Mouse (Mus musculus) C2C12 (cell line): Measurements from ENCODE around the gene Atp5g2. TPM values are rescaled to one million over a fixed set of nuclear protein-coding genes. Genes with fewer than 3 reads are reported as not detected.
A peak's percentile ranks its signal among the peaks of the same experiment; 100 is the strongest.

ENCODE experiments used
- H3K27me3 ChIP-seq: one replicate; pipeline ENCODE4 v1.6.1; 2011; ENCODE audit not compliant: control insufficient read depth, insufficient read depth, insufficient read length
- H3K36me3 ChIP-seq: one replicate; pipeline ENCODE4 v1.6.1; 2011; ENCODE audit not compliant: control insufficient read depth, insufficient read depth
- H3K4me3 ChIP-seq: one replicate; pipeline ENCODE4 v1.5.1; 2011; ENCODE audit warnings: mild to moderate bottlenecking, control low read depth; ENCODE audit not compliant: poor library complexity, insufficient read depth, severe bottlenecking
- H3K79me2 ChIP-seq: one replicate; pipeline ENCODE4 v1.6.1; 2011; ENCODE audit not compliant: control insufficient read depth, insufficient read depth
- H3K79me3 ChIP-seq: one replicate; pipeline ENCODE4 v1.6.1; 2011; ENCODE audit warnings: low read depth, control low read depth
- H3ac ChIP-seq: one replicate; pipeline ENCODE3; 2011; ENCODE audit warnings: low read depth; ENCODE audit not compliant: control insufficient read depth, insufficient read length
- CEBPB ChIP-seq: IDR thresholded peaks from one replicate; pipeline ENCODE4 v1.6.1; 2011; ENCODE audit warnings: low read depth, mild to moderate bottlenecking, control low read depth, moderate library complexity
- CTCF ChIP-seq: IDR thresholded peaks from one replicate; pipeline ENCODE4 v1.5.1; 2011; ENCODE audit not compliant: control insufficient read depth, insufficient read depth, insufficient read length
- FOSL1 ChIP-seq: IDR thresholded peaks from one replicate; pipeline ENCODE4 v1.8.0; 2011; ENCODE audit warnings: mild to moderate bottlenecking, low read length; ENCODE audit not compliant: poor library complexity, insufficient read depth, severe bottlenecking
- MAX ChIP-seq: IDR thresholded peaks from one replicate; pipeline ENCODE4 v1.6.1; 2011; ENCODE audit warnings: mild to moderate bottlenecking, control low read depth
- MYOD1 ChIP-seq: IDR thresholded peaks from one replicate; pipeline ENCODE4 v1.6.1; 2011; ENCODE audit warnings: low read depth; ENCODE audit not compliant: control insufficient read depth, insufficient read length
- MYOG ChIP-seq: IDR thresholded peaks from one replicate; pipeline ENCODE4 v1.6.1; 2011; ENCODE audit not compliant: control insufficient read depth, insufficient read length; ENCODE audit errors: extremely low read depth
- USF1 ChIP-seq: IDR thresholded peaks from one replicate; pipeline ENCODE4 v1.6.1; 2011; ENCODE audit warnings: low read depth, mild to moderate bottlenecking, control low read depth, moderate library complexity
- polyA plus RNA-seq: library from polyadenylated mRNA; unstranded; fragments of >200 nt; fragmentation: generic; extraction: Trizol; gene quantifications from one replicate; pipeline ENCODE4 v1.2.1, GENCODE M21; 2012; ENCODE audit warnings: missing spikeins

The Atp5g2 gene
- polyA plus RNA-seq, 1 experiment, result 933 TPM

DNA sequence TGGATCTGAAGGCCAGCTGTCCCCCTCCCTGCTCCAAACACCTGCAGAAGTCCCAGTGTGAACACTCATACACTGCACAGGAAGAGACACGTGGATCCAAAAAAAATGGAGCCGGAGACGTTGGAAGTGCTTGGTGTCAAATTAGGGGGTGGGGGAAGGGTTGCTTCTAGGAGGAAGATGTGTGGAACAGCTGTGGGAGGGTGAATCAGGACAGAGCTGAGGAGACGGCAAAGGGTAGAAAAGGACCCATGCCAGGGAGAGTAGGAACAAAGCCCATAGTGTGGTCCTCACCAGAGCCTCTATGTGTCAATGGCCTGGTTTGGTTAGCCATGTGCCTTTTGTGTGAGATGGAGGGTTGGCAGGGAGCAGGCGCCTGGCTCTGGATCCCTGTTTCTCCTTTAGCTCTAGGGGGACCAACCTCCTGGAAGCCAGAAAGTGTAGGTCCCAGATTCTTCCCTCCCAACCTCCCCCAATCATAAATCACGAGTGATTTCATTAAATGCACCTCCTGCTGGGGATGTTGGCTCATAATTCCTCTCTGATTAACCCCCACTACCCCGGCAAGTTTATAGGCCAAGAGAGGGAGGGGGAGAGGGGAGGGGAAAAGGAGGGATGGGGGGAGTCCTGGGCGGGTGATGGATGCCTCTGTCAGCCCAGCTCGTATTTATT is 33.2 kb upstream of the Atp5g2 start:
- Histone ChIP-seq H3K27me3 (no peaks in the 10 kb centered on the region), H3K79me3 (no peaks in the 10 kb centered on the region), H3K79me2 (no peaks in the 10 kb centered on the region), H3ac (no peak overlapping the region), H3K36me3 (peaks cover 7% of the 10 kb centered on the region), H3K4me3 (no peak overlapping the region)
- TF ChIP-seq FOSL1 (no peak), MYOG (no peak), CEBPB (no peak), CTCF (no peak), USF1 (no peak), MAX (no peak), MYOD1 (no peak)

DNA sequence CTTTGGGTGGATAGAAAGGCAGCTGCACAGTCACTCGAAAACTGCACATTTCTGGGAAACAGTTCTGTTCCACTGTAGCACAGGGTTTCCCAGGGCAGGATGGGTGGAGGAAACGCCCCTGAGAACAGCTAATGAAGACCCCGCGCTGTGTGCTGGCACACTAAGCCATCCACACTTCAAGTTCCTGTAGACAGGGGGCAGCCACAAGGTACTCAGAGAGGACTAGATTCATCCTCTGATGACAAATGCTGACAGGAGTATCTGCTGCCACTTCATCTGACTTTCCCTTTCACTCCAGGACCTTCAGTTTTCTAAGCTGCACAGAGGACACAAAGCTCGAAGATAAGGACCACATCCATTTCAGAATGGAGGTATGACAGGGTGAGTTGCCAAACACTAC is 32.7 kb upstream of the Atp5g2 start:
- Histone ChIP-seq H3K36me3 (peaks cover 7% of the 10 kb centered on the region), H3K4me3 (no peak overlapping the region), H3ac (no peak overlapping the region), H3K27me3 (no peaks in the 10 kb centered on the region), H3K79me3 (no peaks in the 10 kb centered on the region), H3K79me2 (no peaks in the 10 kb centered on the region)
- no peak for TF ChIP-seq MYOG
- no peak for TF ChIP-seq MYOD1
- TF ChIP-seq USF1, result no peak
- no peak for TF ChIP-seq MAX
- no peak for TF ChIP-seq CEBPB
- no peak for TF ChIP-seq FOSL1
- no peak for TF ChIP-seq CTCF

- Histone ChIP-seq H3ac (no peak overlapping the region), H3K4me3 (no peak overlapping the region), H3K27me3 (no peaks in the 10 kb centered on the region), H3K36me3 (no peaks in the 10 kb centered on the region), H3K79me2 (no peaks in the 10 kb centered on the region), H3K79me3 (no peaks in the 10 kb centered on the region)
- peak; percentile 81 for TF ChIP-seq MAX
- no peak for TF ChIP-seq USF1
- TF ChIP-seq MYOD1, result no peak
Observed at GRCm38 (mm10) chr15:102702972-102703371, 30.8 kb upstream of the Atp5g2 start.

DNA sequence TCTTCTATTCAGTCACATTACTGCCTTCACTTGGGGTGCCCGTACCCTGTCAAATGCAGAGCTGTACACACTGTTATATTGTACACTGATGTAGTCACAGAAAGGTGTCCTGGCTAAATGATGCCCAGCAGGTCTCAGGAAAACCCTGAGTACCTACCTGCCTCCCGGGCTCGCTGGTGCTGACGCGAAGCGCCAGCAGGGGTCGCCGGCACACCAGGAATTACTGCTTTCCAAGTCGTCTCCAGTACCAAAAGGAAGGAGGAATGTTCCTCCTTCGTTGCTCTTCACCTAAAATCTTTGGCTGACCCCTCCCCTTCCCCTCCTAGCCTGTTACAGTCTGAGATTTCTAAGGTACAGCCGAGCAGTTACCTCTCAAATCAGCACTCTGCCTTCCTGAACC is 26.0 kb upstream of the Atp5g2 start:
- Histone ChIP-seq H3K4me3 (no peak overlapping the region), H3K36me3 (no peaks in the 10 kb centered on the region), H3K79me3 (no peaks in the 10 kb centered on the region), H3K27me3 (peaks cover 36% of the 10 kb centered on the region), H3K79me2 (no peaks in the 10 kb centered on the region), H3ac (no peak overlapping the region)
- TF ChIP-seq MYOD1 (no peak), USF1 (no peak), FOSL1 (no peak), CEBPB (no peak), MAX (no peak), CTCF (peak; percentile 96), MYOG (no peak)

DNA sequence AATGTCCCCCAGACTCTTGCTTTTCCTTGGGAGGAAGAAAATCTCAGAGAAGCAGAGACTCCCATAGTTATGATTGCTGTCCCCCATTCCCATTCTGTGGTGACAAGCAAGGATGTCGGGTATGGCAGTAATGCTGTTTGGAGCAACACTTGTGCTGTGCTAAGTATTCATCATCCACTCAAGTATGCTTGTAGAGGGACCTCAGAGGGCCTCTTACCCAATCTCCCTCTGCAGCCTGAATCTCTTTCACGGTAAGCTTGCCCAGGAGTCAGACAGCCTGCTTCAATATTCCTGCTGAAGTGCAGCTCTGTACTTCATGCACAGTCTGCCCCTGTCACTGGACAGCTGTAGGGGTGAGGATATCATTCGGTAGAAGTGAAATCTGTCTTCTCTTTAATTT is 24.7 kb upstream of the Atp5g2 start:
- H3ac ChIP-seq, result no peak overlapping the region
- TF ChIP-seq USF1 (no peak), MAX (no peak), FOSL1 (no peak), MYOD1 (no peak), CTCF (no peak), MYOG (no peak)
- peaks cover 41% of the 10 kb centered on the region for H3K27me3 ChIP-seq
- H3K79me2 ChIP-seq, result no peaks in the 10 kb centered on the region
- H3K4me3 ChIP-seq, result no peak overlapping the region
- no peaks in the 10 kb centered on the region for H3K79me3 ChIP-seq
- no peaks in the 10 kb centered on the region for H3K36me3 ChIP-seq

DNA sequence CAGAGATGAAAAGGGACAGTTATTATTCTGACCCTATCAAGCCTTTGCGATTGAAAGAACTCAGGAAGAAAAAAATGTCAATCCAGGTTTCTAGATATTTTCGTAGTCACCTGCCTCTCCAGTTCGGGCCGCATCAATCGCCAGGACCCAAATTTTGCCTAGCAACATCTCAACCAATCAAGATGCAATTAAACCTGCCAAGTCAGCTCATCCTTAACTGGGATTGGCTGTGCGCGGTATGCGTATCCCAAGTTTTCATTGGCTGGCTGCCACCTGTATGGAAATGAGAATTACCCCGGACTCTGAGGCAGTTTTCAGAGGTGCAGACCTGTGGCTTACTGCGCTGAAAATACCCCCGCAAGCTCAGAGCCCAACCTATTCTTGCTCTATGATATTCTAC is 21.4 kb upstream of the Atp5g2 start:
- H3K4me3 ChIP-seq, result no peak overlapping the region
- no peaks in the 10 kb centered on the region for H3K79me3 ChIP-seq
- no peak for TF ChIP-seq MYOG
- TF ChIP-seq CEBPB, result no peak
- TF ChIP-seq MYOD1, result no peak
- no peak for TF ChIP-seq USF1
- no peak for TF ChIP-seq MAX
- no peak for TF ChIP-seq CTCF
- no peak for TF ChIP-seq FOSL1
- no peaks in the 10 kb centered on the region for H3K36me3 ChIP-seq
- peaks cover 42% of the 10 kb centered on the region for H3K27me3 ChIP-seq
- no peak overlapping the region for H3ac ChIP-seq
- H3K79me2 ChIP-seq, result no peaks in the 10 kb centered on the region
